Mouse (Mus musculus): ENCODE measurements around the gene Snx22.

- TF ChIP-seq CEBPB (IDR thresholded peaks at IDR 0.05; ENCODE audit: insufficient read depth, poor library complexity, severe bottlenecking) (no peak), MYOD1 (IDR thresholded peaks at IDR 0.05; ENCODE audit: control insufficient read depth in 1 of 3, insufficient read length in 2 of 3, low read depth in 2 of 3) (no peak), TCF12 (IDR thresholded peaks at IDR 0.05; ENCODE audit: insufficient read depth, poor library complexity, severe bottlenecking) (no peak), POLR2A (IDR thresholded peaks at IDR 0.05; ENCODE audit: insufficient read length, low read depth) (no peak), SRF (IDR thresholded peaks at IDR 0.05; ENCODE audit: control insufficient read depth, insufficient read length, low read depth) (no peak)
These were observed 8.6 kb upstream of the Snx22 start for GRCm38 (mm10) chr9:66078072-66078471.

All from myocyte (in vitro differentiated cells).